Mouse (Mus musculus): ENCODE results near the gene Pim3. TPM values are rescaled to one million over a fixed set of nuclear protein-coding genes. Genes with fewer than 3 reads are reported as not detected.

Pim3 gene
- polyA plus RNA-seq, 1 experiment: 35.4 TPM

DNA sequence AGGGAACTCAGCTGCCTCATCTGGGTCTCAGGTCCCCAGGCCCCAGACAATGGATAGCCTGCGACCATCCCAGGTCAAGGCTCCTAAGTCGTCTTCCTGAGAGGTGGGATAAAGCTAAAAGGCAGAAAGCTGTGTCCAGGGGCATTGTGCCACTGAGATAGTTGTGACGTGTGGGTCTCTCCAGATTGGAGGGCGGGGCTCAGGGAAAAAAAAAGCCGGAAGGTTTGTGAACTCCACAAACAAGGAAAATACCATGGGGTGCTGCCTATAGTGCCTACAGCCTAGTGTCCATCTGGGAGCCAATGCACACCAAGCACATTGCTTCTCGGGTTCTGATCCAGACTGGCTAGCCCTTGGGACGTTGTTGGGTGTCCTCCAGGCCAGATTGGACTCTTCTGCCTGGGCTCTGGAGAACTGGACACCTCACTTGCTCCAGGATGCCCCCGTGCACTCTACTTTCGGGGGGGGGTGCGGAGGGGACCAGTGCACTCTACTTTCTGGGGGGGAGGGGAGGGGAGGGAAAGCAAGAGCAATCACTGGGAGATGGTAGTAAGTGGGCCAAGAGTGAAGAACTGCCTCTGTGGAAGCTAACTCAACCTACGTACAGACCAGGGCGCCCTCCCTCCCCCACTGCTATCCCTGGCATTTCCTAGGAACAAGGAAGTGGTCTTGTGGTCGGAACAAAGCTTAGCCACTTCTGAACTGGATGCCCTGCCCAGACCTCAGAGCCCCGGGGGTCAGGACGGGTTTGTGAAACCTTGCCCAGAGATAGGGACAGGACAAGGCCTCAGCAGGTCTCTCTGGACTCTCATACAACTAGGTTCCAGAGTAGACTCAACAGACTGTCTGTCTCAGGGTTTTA lies 6.8 kb upstream of the Pim3 start:
- no peak for DNase-seq (ENCODE audit: low read depth, low spot score)
- 47% methylated on average over 15 of the region's 15 CpGs for WGBS

GRCm38 (mm10) chr15:88855896-88856417 lies 6.0 kb upstream of the Pim3 start:
- no peak for DNase-seq (ENCODE audit: low read depth, low spot score)
- WGBS: 46% methylated on average over 6 of the region's 6 CpGs

GRCm38 (mm10) chr15:88856613-88857012 lies 5.4 kb upstream of the Pim3 start:
- DNase-seq (ENCODE audit: low read depth, low spot score): no peak
- 80% methylated on average over 5 of the region's 5 CpGs for WGBS

DNA sequence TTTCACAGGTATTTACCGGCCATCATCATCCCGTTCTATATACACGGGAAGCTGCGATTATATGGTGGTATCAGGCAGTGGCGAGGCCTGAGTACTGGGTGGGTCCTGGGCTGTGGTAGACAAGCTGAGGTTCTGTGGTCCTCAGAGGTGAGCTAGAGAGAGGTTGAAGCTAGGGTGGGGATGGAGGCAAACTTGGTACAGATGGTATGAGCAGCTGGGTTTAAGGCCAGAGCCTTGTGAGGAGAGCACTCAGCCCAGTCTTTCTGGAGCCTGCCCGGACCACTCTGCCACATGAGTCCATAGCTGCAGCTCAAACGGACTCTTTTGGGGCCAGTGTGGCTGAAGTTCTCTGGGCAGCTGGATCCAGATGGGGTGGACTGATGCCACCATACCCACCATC lies 4.6 kb upstream of the Pim3 start:
- DNase-seq (ENCODE audit: low read depth, low spot score): no peak
- 94% methylated on average over 7 of the region's 7 CpGs for WGBS

GRCm38 (mm10) chr15:88858141-88858541 lies 3.8 kb upstream of the Pim3 start:
- DNase-seq (ENCODE audit: low read depth, low spot score): no peak
- 79% methylated on average over 3 of the region's 3 CpGs for WGBS

- DNase-seq (ENCODE audit: low read depth, low spot score): no peak
These were observed 3.3 kb upstream of the Pim3 start for GRCm38 (mm10) chr15:88858707-88859106.

GRCm38 (mm10) chr15:88859206-88859970 lies 2.6 kb upstream of the Pim3 start:
- DNase-seq (ENCODE audit: low read depth, low spot score): no peak
- 83% methylated on average over 8 of the region's 8 CpGs for WGBS

More at GRCm38 (mm10) chr15:88858707-88859106, 3.3 kb upstream of the Pim3 start:
- WGBS: 85% methylated on average over 2 of the region's 2 CpGs

GRCm38 (mm10) chr15:88860781-88861180 lies 1.2 kb upstream of the Pim3 start:
- 89% methylated on average over 3 of the region's 3 CpGs for WGBS
- no peak for DNase-seq (ENCODE audit: low read depth, low spot score)

GRCm38 (mm10) chr15:88862881-88863694 lies 1.1 kb downstream of the Pim3 start:
- under 1% methylated on average over 98 of the region's 98 CpGs for WGBS
- DNase-seq (ENCODE audit: low read depth, low spot score): no peak

GRCm38 (mm10) chr15:88863695-88864231 lies 1.8 kb downstream of the Pim3 start:
- WGBS: under 1% methylated on average over 39 of the region's 39 CpGs
- DNase-seq (ENCODE audit: low read depth, low spot score): no peak

- no peak for DNase-seq (ENCODE audit: low read depth, low spot score)
- WGBS: 20% methylated on average over 22 of the region's 22 CpGs
These were observed 2.5 kb downstream of the Pim3 start for GRCm38 (mm10) chr15:88864270-88865030.

- no peak for DNase-seq (ENCODE audit: low read depth, low spot score)
- WGBS: 53% methylated on average over 14 of the region's 14 CpGs
These were observed 3.1 kb downstream of the Pim3 start for GRCm38 (mm10) chr15:88865061-88865460.

DNA sequence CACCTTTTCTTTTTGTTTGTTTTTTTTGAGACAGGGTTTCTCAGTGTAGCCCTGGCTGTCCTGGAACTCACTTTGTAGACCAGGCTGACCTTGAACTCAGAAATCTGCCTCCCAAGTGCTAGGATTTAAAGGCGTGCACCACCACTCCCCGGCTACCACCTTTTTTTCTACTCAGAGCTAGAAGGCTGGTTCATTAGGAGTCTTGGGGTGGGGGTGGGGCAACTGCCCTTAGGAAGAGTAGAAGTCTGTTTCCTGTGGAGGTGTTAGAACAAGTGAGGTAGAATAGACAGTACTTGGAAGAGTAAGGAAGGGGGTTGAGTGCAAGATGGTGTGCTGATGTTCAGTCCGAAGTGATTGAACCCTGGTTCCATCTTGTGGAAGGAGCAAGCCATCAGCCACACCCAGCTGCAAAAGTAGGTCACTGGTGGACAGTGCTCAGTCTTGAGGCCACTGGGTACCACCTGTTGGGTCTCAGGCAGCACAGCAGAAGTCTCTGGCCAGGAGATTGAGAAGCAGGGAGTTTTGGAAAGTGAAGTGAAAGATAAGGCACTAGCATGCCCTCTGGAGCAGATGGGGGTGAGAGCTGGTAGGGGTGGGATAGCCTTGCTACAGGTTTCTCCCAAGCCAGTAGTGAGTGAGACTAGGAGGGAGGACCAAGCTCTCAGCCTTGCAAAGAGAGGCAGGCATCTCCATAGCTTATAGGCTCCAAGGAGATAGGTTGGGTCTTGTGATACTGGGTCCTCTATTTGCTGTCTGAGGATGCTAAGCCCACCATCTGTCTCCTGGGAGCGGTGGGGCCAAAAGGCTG lies 4.1 kb downstream of the Pim3 start:
- 48% methylated on average over 4 of the region's 4 CpGs for WGBS
- no peak for DNase-seq (ENCODE audit: low read depth, low spot score)

DNA sequence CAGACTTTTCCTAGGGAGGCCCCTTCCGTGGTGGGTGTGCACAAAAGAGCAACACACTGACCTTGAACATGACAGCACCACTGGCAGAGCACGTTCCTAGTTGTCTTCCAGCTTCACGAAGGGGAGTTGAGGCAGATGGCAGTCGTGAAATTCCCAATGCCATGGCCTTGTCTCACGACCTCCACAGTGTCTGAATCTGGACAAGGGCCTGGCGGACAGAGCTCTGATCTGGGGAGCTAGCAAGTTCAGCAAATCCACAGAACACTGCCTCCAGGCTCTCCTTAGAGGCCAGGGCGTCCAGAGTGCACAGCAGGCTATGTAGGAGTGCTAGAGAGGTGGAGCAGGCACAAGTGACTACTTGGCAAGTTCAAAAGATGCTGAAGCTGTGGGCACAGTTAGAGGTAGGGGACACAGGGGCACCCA lies 5.0 kb downstream of the Pim3 start:
- 36% methylated on average over 7 of the region's 7 CpGs for WGBS
- no peak for DNase-seq (ENCODE audit: low read depth, low spot score)

DNA sequence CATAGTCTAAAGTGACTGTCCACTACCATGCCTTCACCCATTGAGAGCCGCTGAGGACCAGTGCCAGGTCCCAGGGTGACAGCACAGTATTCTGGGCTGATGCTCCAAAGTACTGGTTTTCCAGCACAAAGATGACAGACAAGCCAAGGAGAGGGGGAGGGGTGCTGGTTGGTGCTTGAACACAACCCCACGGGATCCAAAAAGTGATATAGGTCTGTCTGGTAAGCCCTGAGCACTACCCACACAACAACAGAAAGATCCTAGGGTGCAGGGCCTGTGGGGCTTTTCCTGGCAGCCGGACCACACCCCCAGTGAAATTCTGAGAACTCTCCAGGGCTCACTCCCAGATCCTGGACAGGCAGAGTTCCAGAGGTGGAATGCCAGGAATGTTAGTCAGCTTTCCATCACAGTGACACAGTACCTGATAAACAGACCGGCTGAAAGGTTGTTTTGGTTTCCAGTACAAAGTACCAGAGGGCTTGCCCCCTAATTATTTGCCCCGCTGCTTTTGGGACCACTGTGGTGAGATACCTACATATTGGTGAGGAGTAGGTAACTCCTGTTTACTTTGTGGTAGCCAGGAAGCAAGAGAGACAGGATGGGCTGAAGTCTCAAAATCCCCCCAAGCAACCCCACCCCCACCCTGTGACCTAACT lies 5.5 kb downstream of the Pim3 start:
- DNase-seq (ENCODE audit: low read depth, low spot score): no peak
- WGBS: 23% methylated on average over 5 of the region's 5 CpGs

- DNase-seq (ENCODE audit: low read depth, low spot score): no peak
These were observed 6.2 kb downstream of the Pim3 start for GRCm38 (mm10) chr15:88868024-88868742.

More at GRCm38 (mm10) chr15:88868024-88868742, 6.2 kb downstream of the Pim3 start:
- WGBS: 79% methylated on average over 6 of the region's 6 CpGs
